Mouse (Mus musculus): ENCODE data around the gene Nsd2.
"Not testable (repeated sequence)": the region's sequence is repeated elsewhere in the genome, so short reads cannot be mapped to it uniquely, and the experiment has no call there.

The Nsd2 gene

GRCm38 (mm10) chr5:33901278-33901677 lies 80.8 kb downstream of the Nsd2 start:
- H3K4me1 ChIP-seq (replicated peaks; ENCODE audit: low read depth, low read length), result no peaks in the 10 kb centered on the region
- H3K4me3 ChIP-seq (replicated peaks; ENCODE audit: low read length), result no peak overlapping the region
- peaks cover 12% of the 10 kb centered on the region for H3K9me3 ChIP-seq (ENCODE audit: low read length)
- H3K36me3 ChIP-seq (ENCODE audit: insufficient read depth, low read length), result peaks cover 75% of the 10 kb centered on the region
- H3K27me3 ChIP-seq (ENCODE audit: insufficient read depth, low read length), result no peaks in the 10 kb centered on the region
- TF ChIP-seq NANOG (IDR thresholded peaks at IDR 0.05; ENCODE audit: borderline replicate concordance, low read length), result no peak
- TF ChIP-seq CTCF (conservative IDR thresholded peaks at IDR 0.05; ENCODE audit: low read length), result no peak
- TF ChIP-seq POU5F1 (IDR thresholded peaks at IDR 0.05; ENCODE audit: borderline replicate concordance, low read length), result no peak

- Histone ChIP-seq H3K9me3 (ENCODE audit: low read length) (peaks cover 12% of the 10 kb centered on the region), H3K4me1 (replicated peaks; ENCODE audit: low read depth, low read length) (no peaks in the 10 kb centered on the region), H3K4me3 (replicated peaks; ENCODE audit: low read length) (no peak overlapping the region), H3K36me3 (ENCODE audit: insufficient read depth, low read length) (peaks cover 61% of the 10 kb centered on the region), H3K27me3 (ENCODE audit: insufficient read depth, low read length) (no peaks in the 10 kb centered on the region)
- TF ChIP-seq POU5F1 (IDR thresholded peaks at IDR 0.05; ENCODE audit: borderline replicate concordance, low read length) (no peak), NANOG (IDR thresholded peaks at IDR 0.05; ENCODE audit: borderline replicate concordance, low read length) (no peak), CTCF (conservative IDR thresholded peaks at IDR 0.05; ENCODE audit: low read length) (no peak)
Observed at GRCm38 (mm10) chr5:33902696-33903095, 82.2 kb downstream of the Nsd2 start.

- no peak for TF ChIP-seq CTCF (conservative IDR thresholded peaks at IDR 0.05; ENCODE audit: low read length)
- TF ChIP-seq NANOG (IDR thresholded peaks at IDR 0.05; ENCODE audit: borderline replicate concordance, low read length), result no peak
- TF ChIP-seq POU5F1 (IDR thresholded peaks at IDR 0.05; ENCODE audit: borderline replicate concordance, low read length), result no peak
Observed at GRCm38 (mm10) chr5:33903176-33903575, 82.7 kb downstream of the Nsd2 start.

GRCm38 (mm10) chr5:33915031-33915430 lies 94.5 kb downstream of the Nsd2 start:
- Histone ChIP-seq H3K4me1 (replicated peaks; ENCODE audit: low read depth, low read length) (peaks cover 15% of the 10 kb centered on the region), H3K36me3 (ENCODE audit: insufficient read depth, low read length) (peaks cover 69% of the 10 kb centered on the region)
- not testable (repeated sequence) for H3K4me3 ChIP-seq (replicated peaks; ENCODE audit: low read length); H3K9me3 ChIP-seq (ENCODE audit: low read length); H3K27me3 ChIP-seq (ENCODE audit: insufficient read depth, low read length)

More at GRCm38 (mm10) chr5:33903176-33903575, 82.7 kb downstream of the Nsd2 start:
- H3K4me1 ChIP-seq (replicated peaks; ENCODE audit: low read depth, low read length), result no peaks in the 10 kb centered on the region
- no peaks in the 10 kb centered on the region for H3K27me3 ChIP-seq (ENCODE audit: insufficient read depth, low read length)
- peaks cover 56% of the 10 kb centered on the region for H3K36me3 ChIP-seq (ENCODE audit: insufficient read depth, low read length)
- peaks cover 12% of the 10 kb centered on the region for H3K9me3 ChIP-seq (ENCODE audit: low read length)
- no peak overlapping the region for H3K4me3 ChIP-seq (replicated peaks; ENCODE audit: low read length)

GRCm38 (mm10) chr5:33916616-33917015 lies 96.1 kb downstream of the Nsd2 start:
- H3K4me3 ChIP-seq (replicated peaks; ENCODE audit: low read length); H3K9me3 ChIP-seq (ENCODE audit: low read length); H3K27me3 ChIP-seq (ENCODE audit: insufficient read depth, low read length): not testable (repeated sequence)
- peaks cover 29% of the 10 kb centered on the region for H3K4me1 ChIP-seq (replicated peaks; ENCODE audit: low read depth, low read length)
- peaks cover 85% of the 10 kb centered on the region for H3K36me3 ChIP-seq (ENCODE audit: insufficient read depth, low read length)

GRCm38 (mm10) chr5:33919466-33919865 lies 98.9 kb downstream of the Nsd2 start:
- peaks cover 43% of the 10 kb centered on the region for H3K4me1 ChIP-seq (replicated peaks; ENCODE audit: low read depth, low read length)
- no peaks in the 10 kb centered on the region for H3K27me3 ChIP-seq (ENCODE audit: insufficient read depth, low read length)
- peaks cover 80% of the 10 kb centered on the region for H3K36me3 ChIP-seq (ENCODE audit: insufficient read depth, low read length)
- TF ChIP-seq POU5F1 (IDR thresholded peaks at IDR 0.05; ENCODE audit: borderline replicate concordance, low read length), result no peak
- no peak for TF ChIP-seq NANOG (IDR thresholded peaks at IDR 0.05; ENCODE audit: borderline replicate concordance, low read length)
- TF ChIP-seq CTCF (conservative IDR thresholded peaks at IDR 0.05; ENCODE audit: low read length), result no peak
- H3K9me3 ChIP-seq (ENCODE audit: low read length), result peaks cover 5% of the 10 kb centered on the region
- H3K4me3 ChIP-seq (replicated peaks; ENCODE audit: low read length), result no peak overlapping the region

GRCm38 (mm10) chr5:33920037-33920436 lies 99.5 kb downstream of the Nsd2 start:
- no peak for TF ChIP-seq POU5F1 (IDR thresholded peaks at IDR 0.05; ENCODE audit: borderline replicate concordance, low read length)
- TF ChIP-seq CTCF (conservative IDR thresholded peaks at IDR 0.05; ENCODE audit: low read length), result no peak
- no peak for TF ChIP-seq NANOG (IDR thresholded peaks at IDR 0.05; ENCODE audit: borderline replicate concordance, low read length)
- Histone ChIP-seq H3K9me3 (ENCODE audit: low read length) (peaks cover 9% of the 10 kb centered on the region), H3K4me3 (replicated peaks; ENCODE audit: low read length) (no peak overlapping the region), H3K27me3 (ENCODE audit: insufficient read depth, low read length) (no peaks in the 10 kb centered on the region), H3K36me3 (ENCODE audit: insufficient read depth, low read length) (peaks cover 77% of the 10 kb centered on the region), H3K4me1 (replicated peaks; ENCODE audit: low read depth, low read length) (peaks cover 43% of the 10 kb centered on the region)

GRCm38 (mm10) chr5:33920924-33921323 lies 100.4 kb downstream of the Nsd2 start:
- H3K27me3 ChIP-seq (ENCODE audit: insufficient read depth, low read length), result no peaks in the 10 kb centered on the region
- peaks cover 73% of the 10 kb centered on the region for H3K36me3 ChIP-seq (ENCODE audit: insufficient read depth, low read length)
- TF ChIP-seq CTCF (conservative IDR thresholded peaks at IDR 0.05; ENCODE audit: low read length) (no peak), NANOG (IDR thresholded peaks at IDR 0.05; ENCODE audit: borderline replicate concordance, low read length) (no peak), POU5F1 (IDR thresholded peaks at IDR 0.05; ENCODE audit: borderline replicate concordance, low read length) (no peak)
- peaks cover 43% of the 10 kb centered on the region for H3K4me1 ChIP-seq (replicated peaks; ENCODE audit: low read depth, low read length)
- peaks cover 17% of the 10 kb centered on the region for H3K9me3 ChIP-seq (ENCODE audit: low read length)
- no peak overlapping the region for H3K4me3 ChIP-seq (replicated peaks; ENCODE audit: low read length)

- Histone ChIP-seq H3K36me3 (ENCODE audit: insufficient read depth, low read length) (peaks cover 73% of the 10 kb centered on the region), H3K4me3 (replicated peaks; ENCODE audit: low read length) (0 out of 2 replicates have a peak overlapping the region, but pooled peaks have one; percentile 8), H3K4me1 (replicated peaks; ENCODE audit: low read depth, low read length) (peaks cover 43% of the 10 kb centered on the region), H3K27me3 (ENCODE audit: insufficient read depth, low read length) (no peaks in the 10 kb centered on the region), H3K9me3 (ENCODE audit: low read length) (peaks cover 25% of the 10 kb centered on the region)
- TF ChIP-seq CTCF (conservative IDR thresholded peaks at IDR 0.05; ENCODE audit: low read length) (no peak), NANOG (IDR thresholded peaks at IDR 0.05; ENCODE audit: borderline replicate concordance, low read length) (no peak), POU5F1 (IDR thresholded peaks at IDR 0.05; ENCODE audit: borderline replicate concordance, low read length) (no peak)
Observed at GRCm38 (mm10) chr5:33921486-33922235, 101.1 kb downstream of the Nsd2 start.
